Mouse (Mus musculus) stomach, postnatal 0 days (tissue): ENCODE measurements around the gene Churc1.

Source experiments
- CTCF ChIP-seq: IDR thresholded peaks from 2 replicates; pipeline ENCODE4 v1.5.1; 2016; ENCODE audit warnings: antibody characterized with exemption, low read depth, mild to moderate bottlenecking, moderate library complexity
- EP300 ChIP-seq: optimal IDR thresholded peaks from 2 replicates; pipeline ENCODE3; 2016; ENCODE audit warnings: antibody characterized with exemption

- TF ChIP-seq CTCF (peak; percentile 90), EP300 (no peak)
Observed at GRCm38 (mm10) chr12:76803700-76804252, 38.4 kb downstream of the Churc1 start.
